Mouse (Mus musculus): ENCODE data around the gene Stat1.

Gene Stat1

GRCm38 (mm10) chr1:52161151-52161550, 41.9 kb downstream of the Stat1 start:
- DNase-seq (ENCODE audit: low spot score in 2 of 2): peak in 1 of 2 experiments; percentile 4

- no peak for DNase-seq (ENCODE audit: low spot score in 2 of 2)
Observed at GRCm38 (mm10) chr1:52163707-52164457, 44.6 kb downstream of the Stat1 start.

- no peak for DNase-seq (ENCODE audit: low spot score in 2 of 2)
Observed at GRCm38 (mm10) chr1:52166652-52167220, 47.5 kb downstream of the Stat1 start.

- DNase-seq (ENCODE audit: low spot score in 2 of 2): peak; percentile 25 to 61
Observed at GRCm38 (mm10) chr1:52170057-52170456, 50.8 kb downstream of the Stat1 start.

- DNase-seq (ENCODE audit: low spot score in 2 of 2): no peak
Observed at GRCm38 (mm10) chr1:52170747-52171146, 51.5 kb downstream of the Stat1 start.

GRCm38 (mm10) chr1:52171271-52171670, 52.0 kb downstream of the Stat1 start:
- DNase-seq (ENCODE audit: low spot score in 2 of 2): no peak

- DNase-seq (ENCODE audit: low spot score in 2 of 2): no peak
Observed at GRCm38 (mm10) chr1:52175321-52175720, 56.1 kb downstream of the Stat1 start.

- no peak for DNase-seq (ENCODE audit: low spot score in 2 of 2)
Observed at GRCm38 (mm10) chr1:52175983-52176382, 56.7 kb downstream of the Stat1 start.

- no peak for DNase-seq (ENCODE audit: low spot score in 2 of 2)
Observed at GRCm38 (mm10) chr1:52176999-52177398, 57.8 kb downstream of the Stat1 start.

GRCm38 (mm10) chr1:52179939-52180568, 60.8 kb downstream of the Stat1 start:
- DNase-seq (ENCODE audit: low spot score in 2 of 2): no peak

GRCm38 (mm10) chr1:52181994-52182393, 62.8 kb downstream of the Stat1 start:
- no peak for DNase-seq (ENCODE audit: low spot score in 2 of 2)

- no peak for DNase-seq (ENCODE audit: low spot score in 2 of 2)
Observed at GRCm38 (mm10) chr1:52182992-52183391, 63.8 kb downstream of the Stat1 start.

Data from spleen, postnatal 10 days (tissue).